Comparison of ENCODE assay signal across 7 mouse cellular contexts in genomic region chr4:126429347-126430079, GRCm38 (mm10). TPM values are rescaled to one million over a fixed set of nuclear protein-coding genes. Genes with fewer than 3 reads are reported as not detected.
DNase-seq lines count a peak whose midpoint lies in the region; ATAC-seq lines count a peak whose summit lies in the region.

Gene Ago3, minus strand, starts transcription at chr4:126429556.

- no peaks in the 10 kb centered on the region for H3K27me3 ChIP-seq in embryonic facial prominence, embryonic 10.5 days (replicated peaks; ENCODE audit: low read depth, poor library complexity, severe bottlenecking)
- H3K27me3 ChIP-seq in limb, embryonic 11.5 days (ENCODE audit: control insufficient read depth, insufficient read depth, low read length): no peaks in the 10 kb centered on the region
- no peaks in the 10 kb centered on the region for H3K27me3 ChIP-seq in midbrain, embryonic 14.5 days (ENCODE audit: control insufficient read depth, insufficient read depth, low read length)

- peak; percentile 98 for DNase-seq in adrenal gland, postnatal 10 days
- DNase-seq in embryonic facial prominence, embryonic 10.5 days (ENCODE audit: low spot score): peak; percentile 96
- DNase-seq in heart, adult 11 months: peak; percentile 99
- DNase-seq in kidney, adult 18-20 months: peak; percentile 94
- peak; percentile 96 for DNase-seq in limb, embryonic 11.5 days (ENCODE audit: low spot score)
- peak; percentile 95 for DNase-seq in midbrain, embryonic 14.5 days
- peak; percentile 81 to 90 for DNase-seq in spleen, adult 18-20 months

- H3K4me3 ChIP-seq in embryonic facial prominence, embryonic 10.5 days: peak within 1 kb of the TSS; percentile 95
- peak within 1 kb of the TSS; percentile 89 for H3K4me3 ChIP-seq in limb, embryonic 11.5 days (ENCODE audit: low read depth, low read length)
- H3K4me3 ChIP-seq in midbrain, embryonic 14.5 days (replicated peaks; ENCODE audit: low read depth, low read length): peak within 1 kb of the TSS; percentile 86

- peaks cover 15% of the 10 kb centered on the region for H3K4me1 ChIP-seq in embryonic facial prominence, embryonic 10.5 days
- no peaks in the 10 kb centered on the region for H3K4me1 ChIP-seq in limb, embryonic 11.5 days (ENCODE audit: control insufficient read depth, insufficient read depth, low read length)
- H3K4me1 ChIP-seq in midbrain, embryonic 14.5 days (ENCODE audit: control insufficient read depth, insufficient read depth, low read length): peaks cover 10% of the 10 kb centered on the region; the same call in 1 of the 2 replicates

- peak within 1 kb of the TSS; percentile 91 for H3K4me2 ChIP-seq in limb, embryonic 11.5 days (ENCODE audit: low read depth, severe bottlenecking)
- peak within 1 kb of the TSS; percentile 94 for H3K4me2 ChIP-seq in midbrain, embryonic 14.5 days (ENCODE audit: low read length)

- peak within 1 kb of the TSS; percentile 85 for H3K27ac ChIP-seq in embryonic facial prominence, embryonic 10.5 days (replicated peaks)
- H3K27ac ChIP-seq in limb, embryonic 11.5 days (replicated peaks; ENCODE audit: low read depth, low read length): peak within 1 kb of the TSS; percentile 68
- peak within 1 kb of the TSS; percentile 90 for H3K27ac ChIP-seq in midbrain, embryonic 14.5 days (replicated peaks; ENCODE audit: low read depth, low read length)

- peak within 1 kb of the TSS; percentile 84 for H3K9ac ChIP-seq in limb, embryonic 11.5 days (ENCODE audit: low read length)
- peak within 1 kb of the TSS; percentile 89 for H3K9ac ChIP-seq in midbrain, embryonic 14.5 days (replicated peaks; ENCODE audit: low read length)

- peak; percentile 91 for ATAC-seq in limb, embryonic 11.5 days (ENCODE audit: insufficient number of reproducible peaks, low FRiP score, low TSS enrichment, low read depth)
- peak; percentile 92 for ATAC-seq in midbrain, embryonic 14.5 days (ENCODE audit: low FRiP score, low TSS enrichment)

- H3K9me3 ChIP-seq in embryonic facial prominence, embryonic 10.5 days: no peaks in the 10 kb centered on the region
- H3K9me3 ChIP-seq in limb, embryonic 11.5 days (ENCODE audit: control insufficient read depth, low read length): no peaks in the 10 kb centered on the region
- no peaks in the 10 kb centered on the region for H3K9me3 ChIP-seq in midbrain, embryonic 14.5 days (ENCODE audit: control insufficient read depth, low read length)

- H3K36me3 ChIP-seq in embryonic facial prominence, embryonic 10.5 days (replicated peaks): no peaks in the 10 kb centered on the region
- no peaks in the 10 kb centered on the region for H3K36me3 ChIP-seq in limb, embryonic 11.5 days (ENCODE audit: control insufficient read depth, insufficient read depth, low read length)
- no peaks in the 10 kb centered on the region; the same call in 1 of the 2 replicates for H3K36me3 ChIP-seq in midbrain, embryonic 14.5 days (ENCODE audit: control insufficient read depth, insufficient read depth, low read length)

- under 1% methylated on average over 65 of the region's 65 CpGs for WGBS in embryonic facial prominence, embryonic 10.5 days
- under 1% methylated on average over 60 of the region's 65 CpGs for WGBS in limb, embryonic 11.5 days
- under 1% methylated on average over 65 of the region's 65 CpGs for WGBS in midbrain, embryonic 14.5 days

RNA-seq across cellular contexts. Expression of gene Ago3, which starts in this region (rescaled TPM):
- 10 to 100 TPM; 11.1 to 18.3 TPM for total RNA-seq in adrenal gland, postnatal 10 days (2021)
- 15.1 and 15.6 TPM in 2 replicates for polyA plus RNA-seq in embryonic facial prominence, embryonic 10.5 days (2016; fragmentation: Nextera tagmentation; extraction: Ambion mirVana)
- 11.9 and 14.8 TPM in 2 replicates for polyA plus RNA-seq in limb, embryonic 11.5 days (2014; fragmentation: Nextera tagmentation; extraction: Ambion mirVana)
- polyA plus RNA-seq in midbrain, embryonic 14.5 days (2014; fragmentation: Nextera tagmentation; extraction: Ambion mirVana): 14.8 and 18.2 TPM in 2 replicates

Comparison
In these comparisons a context has a peak if more than half of its experiments do, and no peak if none do; other contexts are left out.
1. Peak in every context shown above with its lines: DNase-seq, ATAC-seq, H3K4me3 ChIP-seq and H3K27ac ChIP-seq.